Mouse (Mus musculus): ENCODE data around the gene Senp8.

GRCm38 (mm10) chr9:59755199-59755598, 4.7 kb upstream of the Senp8 start:
- TF ChIP-seq GATA1 (IDR thresholded peaks at IDR 0.05; ENCODE audit: borderline replicate concordance, low read length) (no peak), FLI1 (IDR thresholded peaks at IDR 0.05; ENCODE audit: low read length) (no peak)
